Mouse (Mus musculus): ENCODE results near the gene Fbxo17. TPM values are rescaled to one million over a fixed set of nuclear protein-coding genes. Genes with fewer than 3 reads are reported as not detected.

Gene Fbxo17
- total and polyA plus RNA-seq, 3 experiments, result 0.25 to 0.26 TPM; not detected in 1

DNA sequence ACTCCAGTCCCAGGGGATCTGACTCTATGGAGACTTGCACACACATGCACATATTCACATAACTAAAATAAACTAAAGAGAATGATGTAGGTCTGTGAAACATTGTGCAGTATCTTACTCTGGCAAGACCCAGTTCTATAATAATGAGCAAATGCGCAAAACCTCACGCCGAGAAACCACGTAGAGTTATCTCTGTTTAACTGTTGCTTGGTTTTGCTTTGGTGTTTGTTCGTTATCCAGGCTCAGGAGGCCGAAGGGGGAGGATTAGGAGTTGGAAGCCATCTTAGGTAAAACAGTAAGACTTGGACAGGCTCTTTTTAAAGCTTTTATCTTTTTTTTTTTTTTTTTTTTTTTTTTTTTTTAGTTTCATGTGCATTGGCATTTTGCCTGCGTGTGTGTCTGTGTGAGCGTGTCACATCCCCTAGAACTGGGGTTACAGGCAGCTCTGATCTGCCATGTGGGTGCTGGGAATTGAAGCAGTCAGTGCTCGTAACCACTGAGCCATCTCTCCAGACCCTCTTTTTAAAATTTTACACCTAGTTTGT, 52.9 kb downstream of the Fbxo17 start:
- in situ Hi-C loops (cut with MboI; ENCODE audit: low pct_ligation_motif_present, low pct_unique_long_range_greater_than_20kb, low sequenced_read_pairs), result no loop called here
- Histone ChIP-seq H3K27me3 (replicated peaks) (no peaks in the 10 kb centered on the region), H3K27ac (ENCODE audit: insufficient read depth, low read depth) (no peak overlapping the region), H3K79me2 (replicated peaks; ENCODE audit: control insufficient read depth, extremely low read depth, insufficient read depth, poor library complexity, severe bottlenecking) (peaks cover 27% of the 10 kb centered on the region), H3K9ac (ENCODE audit: insufficient read depth, low read depth) (no peak overlapping the region), H3K36me3 (replicated peaks in 1 of 2; ENCODE audit: control insufficient read depth in 1 of 2, insufficient read depth in 1 of 2, low read length in 1 of 2) (peaks cover 13 to 46% of the 10 kb centered on the region in 2 experiments), H3K4me2 (ENCODE audit: insufficient read depth, low read depth, poor library complexity, severe bottlenecking) (no peak overlapping the region), H3K4me3 (replicated peaks in 1 of 3; ENCODE audit: low read depth in 2 of 3, low read length in 2 of 3, poor library complexity in 1 of 3) (no peak overlapping the region), H3K9me3 (replicated peaks; ENCODE audit: low read length) (no peaks in the 10 kb centered on the region), H3K4me1 (ENCODE audit: control insufficient read depth in 1 of 2, insufficient read depth in 2 of 2) (peaks cover 14 to 35% of the 10 kb centered on the region in 2 experiments)
- dilution Hi-C loops (cut with MboI; ENCODE audit: extremely low pct_ligation_motif_present, extremely low pct_unique_long_range_greater_than_20kb, low sequenced_read_pairs), result no loop called here
- peak; percentile 39; the same call in 1 of the 2 replicates for TF ChIP-seq ZNF384 (IDR thresholded peaks at IDR 0.05; ENCODE audit: low read depth, low read length)
- TF ChIP-seq GABPA (IDR thresholded peaks at IDR 0.05; ENCODE audit: insufficient replicate concordance, low read depth, low read length), result no peak
- no peak for DNase-seq (ENCODE audit: extremely low read depth)

DNA sequence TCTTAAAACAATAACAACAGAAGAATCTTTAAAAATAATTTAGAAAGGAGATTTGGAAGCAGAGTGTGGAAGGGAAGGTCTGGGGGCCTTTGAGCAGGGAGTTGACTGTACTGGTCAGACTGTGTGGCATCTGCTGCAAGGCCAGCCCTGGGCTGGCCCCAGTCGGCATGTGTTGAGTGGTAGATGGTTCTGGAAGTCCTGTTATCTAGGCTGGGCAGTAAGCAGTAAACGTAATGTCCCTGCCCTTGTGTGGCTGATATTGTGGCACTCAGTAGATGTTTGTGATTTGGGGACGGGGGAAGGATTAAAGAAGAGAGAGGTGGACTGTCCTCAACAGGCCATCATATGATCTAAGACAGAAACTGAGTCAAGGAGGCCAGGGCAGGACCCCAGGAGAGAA, 53.7 kb downstream of the Fbxo17 start:
- Histone ChIP-seq H3K27ac (ENCODE audit: insufficient read depth, low read depth) (no peak overlapping the region), H3K9ac (ENCODE audit: insufficient read depth, low read depth) (no peak overlapping the region)
- no peak for DNase-seq (ENCODE audit: extremely low read depth)

DNA sequence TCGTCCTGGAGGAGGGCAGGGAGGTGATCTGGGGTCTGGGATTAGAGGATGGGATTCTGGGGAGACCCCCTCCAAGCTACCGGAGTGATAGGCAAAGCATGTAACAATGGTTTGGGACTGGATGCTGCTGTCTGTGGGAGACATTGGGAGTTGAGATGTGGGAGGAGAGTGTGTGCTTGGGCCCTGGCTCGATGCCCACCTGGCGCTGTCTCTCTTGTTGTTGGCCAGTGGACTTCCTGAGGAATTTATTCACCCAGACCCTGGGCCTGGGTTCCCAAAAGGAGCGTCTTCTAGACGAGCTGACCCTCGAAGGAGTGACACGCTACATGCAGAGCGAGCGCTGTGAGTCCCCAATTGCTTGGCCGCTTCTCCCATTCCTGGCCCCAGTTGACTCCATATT, 55.3 kb downstream of the Fbxo17 start:
- Histone ChIP-seq H3K4me3 (replicated peaks in 1 of 3; ENCODE audit: low read depth in 2 of 3, low read length in 2 of 3, poor library complexity in 1 of 3) (no peak overlapping the region), H3K27me3 (replicated peaks) (no peaks in the 10 kb centered on the region), H3K36me3 (replicated peaks in 1 of 2; ENCODE audit: control insufficient read depth in 1 of 2, insufficient read depth in 1 of 2, low read length in 1 of 2) (peaks cover 28 to 70% of the 10 kb centered on the region in 2 experiments), H3K79me2 (replicated peaks; ENCODE audit: control insufficient read depth, extremely low read depth, insufficient read depth, poor library complexity, severe bottlenecking) (0 out of 2 replicates have a peak, but pooled peaks cover 13% of the 10 kb centered on the region), H3K4me2 (ENCODE audit: insufficient read depth, low read depth, poor library complexity, severe bottlenecking) (no peak overlapping the region), H3K4me1 (ENCODE audit: control insufficient read depth in 1 of 2, insufficient read depth in 2 of 2) (peaks cover 9 to 25% of the 10 kb centered on the region in 2 experiments), H3K27ac (ENCODE audit: insufficient read depth, low read depth) (no peak overlapping the region), H3K9ac (ENCODE audit: insufficient read depth, low read depth) (no peak overlapping the region), H3K9me3 (replicated peaks; ENCODE audit: low read length) (no peaks in the 10 kb centered on the region)
- DNase-seq (ENCODE audit: extremely low read depth), result no peak
- TF ChIP-seq GABPA (IDR thresholded peaks at IDR 0.05; ENCODE audit: insufficient replicate concordance, low read depth, low read length), result no peak
- TF ChIP-seq ETS1 (conservative IDR thresholded peaks at IDR 0.05; ENCODE audit: low read depth, low read length), result no peak
- TF ChIP-seq ZMIZ1 (IDR thresholded peaks at IDR 0.05; ENCODE audit: low read depth, low read length), result no peak
- TF ChIP-seq BHLHE40 (IDR thresholded peaks at IDR 0.05; ENCODE audit: low read depth, low read length), result no peak
- TF ChIP-seq USF2 (conservative IDR thresholded peaks at IDR 0.05; ENCODE audit: low read depth, low read length), result no peak
- no peak for TF ChIP-seq NELFE (IDR thresholded peaks at IDR 0.05; ENCODE audit: low read depth, low read length)
- no peak for TF ChIP-seq POLR2A (IDR thresholded peaks at IDR 0.05; ENCODE audit: low read depth, low read length)
- no peak for TF ChIP-seq HCFC1 (IDR thresholded peaks at IDR 0.05; ENCODE audit: low read depth, low read length)
- TF ChIP-seq POLR2AphosphoS2 (IDR thresholded peaks at IDR 0.05; ENCODE audit: low read depth, low read length), result no peak
- TF ChIP-seq ELF1 (IDR thresholded peaks at IDR 0.05; ENCODE audit: low read depth, low read length), result no peak
- TF ChIP-seq ZKSCAN1 (IDR thresholded peaks at IDR 0.05; ENCODE audit: borderline replicate concordance, low read depth, low read length), result no peak
- in situ Hi-C loops (cut with MboI; ENCODE audit: low pct_ligation_motif_present, low pct_unique_long_range_greater_than_20kb, low sequenced_read_pairs) (no loop called here), dilution Hi-C loops (cut with MboI; ENCODE audit: extremely low pct_ligation_motif_present, extremely low pct_unique_long_range_greater_than_20kb, low sequenced_read_pairs) (no loop called here)

More for the DNA sequence above, 53.7 kb downstream of the Fbxo17 start:
- dilution Hi-C loops (cut with MboI; ENCODE audit: extremely low pct_ligation_motif_present, extremely low pct_unique_long_range_greater_than_20kb, low sequenced_read_pairs), result no loop called here
- Histone ChIP-seq H3K27me3 (replicated peaks) (no peaks in the 10 kb centered on the region), H3K9me3 (replicated peaks; ENCODE audit: low read length) (no peaks in the 10 kb centered on the region), H3K79me2 (replicated peaks; ENCODE audit: control insufficient read depth, extremely low read depth, insufficient read depth, poor library complexity, severe bottlenecking) (peaks cover 18% of the 10 kb centered on the region), H3K4me2 (ENCODE audit: insufficient read depth, low read depth, poor library complexity, severe bottlenecking) (no peak overlapping the region), H3K4me3 (replicated peaks in 1 of 3; ENCODE audit: low read depth in 2 of 3, low read length in 2 of 3, poor library complexity in 1 of 3) (no peak overlapping the region), H3K36me3 (replicated peaks in 1 of 2; ENCODE audit: control insufficient read depth in 1 of 2, insufficient read depth in 1 of 2, low read length in 1 of 2) (peaks cover 18 to 55% of the 10 kb centered on the region in 2 experiments), H3K4me1 (ENCODE audit: control insufficient read depth in 1 of 2, insufficient read depth in 2 of 2) (peaks cover 9 to 27% of the 10 kb centered on the region in 2 experiments)
- in situ Hi-C loops (cut with MboI; ENCODE audit: low pct_ligation_motif_present, low pct_unique_long_range_greater_than_20kb, low sequenced_read_pairs), result no loop called here
- TF ChIP-seq UBTF (IDR thresholded peaks at IDR 0.05; ENCODE audit: low read depth, low read length) (no peak), BHLHE40 (IDR thresholded peaks at IDR 0.05; ENCODE audit: low read depth, low read length) (no peak), ZMIZ1 (IDR thresholded peaks at IDR 0.05; ENCODE audit: low read depth, low read length) (no peak), PAX5 (IDR thresholded peaks at IDR 0.05; ENCODE audit: low read length) (no peak), MXI1 (IDR thresholded peaks at IDR 0.05; ENCODE audit: low read depth, low read length) (no peak), GABPA (IDR thresholded peaks at IDR 0.05; ENCODE audit: insufficient replicate concordance, low read depth, low read length) (no peak), MEF2A (IDR thresholded peaks at IDR 0.05; ENCODE audit: borderline replicate concordance, low read depth, low read length) (no peak), RAD21 (IDR thresholded peaks at IDR 0.05; ENCODE audit: low read depth, low read length) (no peak), SIN3A (IDR thresholded peaks at IDR 0.05; ENCODE audit: low read length) (no peak), MAX (IDR thresholded peaks at IDR 0.05; ENCODE audit: low read length) (no peak), TBP (conservative IDR thresholded peaks at IDR 0.05; ENCODE audit: low read depth, low read length) (no peak), CTCF (conservative IDR thresholded peaks at IDR 0.05 in 1 of 2, IDR thresholded peaks at IDR 0.05 in 1 of 2; ENCODE audit: low read depth in 2 of 2, low read length in 2 of 2) (no peak)
